Mouse (Mus musculus) kidney, adult 2 months (tissue): ENCODE data around the gene Camkv.

Experiments
- CTCF ChIP-seq: fragments of 200-500 bp; conservative IDR thresholded peaks from 2 replicates; pipeline ENCODE4 v1.5.1; 2011; ENCODE audit warnings: low read depth, mild to moderate bottlenecking, control low read depth, low read length, moderate library complexity, mixed read lengths; ENCODE audit not compliant: insufficient read depth, insufficient read length
- POLR2A ChIP-seq: fragments of 200-500 bp; IDR thresholded peaks from one replicate; pipeline ENCODE4 v1.6.1; 2011; ENCODE audit warnings: low read depth, low read length, control low read depth

DNA sequence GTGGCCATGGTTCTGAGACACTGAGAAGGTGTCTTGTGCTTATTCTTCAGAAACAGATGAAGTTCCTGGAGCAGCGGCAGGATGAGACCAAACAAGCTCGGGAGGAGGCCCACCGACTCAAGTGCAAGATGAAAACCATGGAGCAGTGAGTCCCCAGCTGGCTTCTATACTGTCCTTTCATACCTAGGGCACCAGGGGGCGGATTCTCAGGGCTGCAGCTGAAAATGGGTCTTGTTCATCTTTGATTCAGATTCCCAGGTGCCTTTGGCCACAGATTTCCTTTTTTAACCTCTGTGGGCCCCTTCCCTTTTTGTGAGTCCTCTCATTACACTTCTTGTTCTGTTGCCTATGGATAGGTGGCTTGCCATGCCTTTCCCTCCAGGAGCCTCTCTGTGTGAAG lies 25.5 kb downstream of the Camkv start:
- TF ChIP-seq CTCF (no peak), POLR2A (no peak)
